Mouse (Mus musculus): ENCODE measurements around the gene Dag1.
"Not testable (repeated sequence)": the region's sequence is repeated elsewhere in the genome, so short reads cannot be mapped to it uniquely, and the experiment has no call there.

The Dag1 gene

DNA sequence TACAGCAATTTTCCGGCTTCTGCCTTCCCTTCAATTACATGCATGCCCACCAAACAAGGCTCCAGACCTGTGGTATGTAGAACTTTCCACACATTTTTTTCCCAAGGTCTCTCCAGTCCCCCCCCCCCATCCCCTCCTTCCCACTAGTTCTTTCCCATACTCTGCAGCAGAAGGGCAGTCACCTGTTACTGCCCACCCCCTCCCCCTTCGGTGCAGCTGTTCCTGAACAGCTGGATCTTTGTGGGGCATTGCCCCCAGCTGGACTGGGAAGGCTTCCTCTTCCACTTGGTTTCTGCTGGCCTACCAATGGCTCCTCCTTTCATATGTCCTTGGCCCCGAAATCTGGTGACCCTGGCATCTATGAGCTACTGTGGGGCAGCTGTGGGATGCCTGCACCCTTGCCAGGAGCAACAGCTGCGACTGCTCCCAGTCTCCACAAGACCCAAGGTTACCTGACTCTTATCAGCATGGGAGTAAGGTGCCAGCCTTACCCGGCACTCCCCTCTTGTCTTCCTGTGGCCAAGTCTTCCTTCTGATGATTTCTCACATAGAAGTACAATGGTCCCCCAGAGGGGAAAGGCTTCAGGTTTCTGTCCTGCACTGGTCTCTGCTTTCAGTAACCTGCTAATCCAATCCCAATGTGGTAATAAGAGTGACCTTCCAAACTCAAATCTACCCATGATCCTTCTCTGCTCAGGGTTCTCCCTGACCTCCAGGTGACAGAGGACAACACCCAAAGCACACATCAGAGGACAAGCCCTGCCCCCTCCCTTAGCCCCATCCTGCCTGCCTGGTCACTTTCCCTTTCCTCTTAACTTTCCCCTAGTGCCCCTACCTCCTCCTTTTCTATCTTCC lies 10.9 kb upstream of the Dag1 start:
- CTCF ChIA-PET: no interaction called here

DNA sequence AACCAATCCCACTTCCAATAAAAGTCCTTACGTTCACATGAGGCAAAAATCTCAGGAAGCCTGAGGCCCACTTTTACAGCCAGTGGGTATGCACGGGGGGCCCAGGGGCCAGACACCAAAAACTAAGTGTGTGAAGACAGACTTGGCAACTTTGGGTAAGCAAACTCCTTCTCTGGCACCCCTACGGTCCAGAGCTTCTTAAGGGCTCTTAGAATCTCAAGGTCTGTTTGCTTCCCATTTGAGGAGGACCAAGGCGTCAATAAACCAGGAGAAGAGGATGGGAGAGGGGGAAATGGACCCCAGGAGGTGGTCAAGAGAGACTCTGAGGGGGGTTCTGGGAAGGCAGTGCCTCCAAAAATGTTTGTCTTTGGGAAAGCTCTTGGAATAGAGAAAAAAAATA lies 9.7 kb upstream of the Dag1 start:
- CTCF ChIA-PET: no interaction called here

DNA sequence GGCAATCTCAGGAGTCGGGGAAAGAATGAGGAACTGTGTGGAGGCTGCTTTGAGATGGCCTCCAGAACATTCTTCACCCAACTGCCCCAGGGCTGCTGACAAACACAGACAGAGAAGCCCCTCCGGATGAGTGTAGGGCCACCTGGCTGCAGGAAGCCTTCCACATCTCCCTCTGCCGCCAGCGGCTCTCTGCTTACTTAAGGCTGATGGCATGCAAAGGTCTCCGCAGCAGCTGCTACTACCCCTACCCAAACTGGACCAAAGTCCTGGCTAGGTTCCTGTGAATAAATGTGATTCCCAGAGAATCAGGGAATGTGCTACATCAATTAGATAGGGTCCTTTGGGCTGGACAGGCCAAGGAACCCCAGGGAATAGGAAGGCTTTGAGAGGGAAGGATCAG lies 8.9 kb upstream of the Dag1 start:
- CTCF ChIA-PET: interaction anchor here (0.7 kb wide), 1 partner anchor 15 kb away, joined by 3 read pairs; no protein-coding TSS in a partner anchor

DNA sequence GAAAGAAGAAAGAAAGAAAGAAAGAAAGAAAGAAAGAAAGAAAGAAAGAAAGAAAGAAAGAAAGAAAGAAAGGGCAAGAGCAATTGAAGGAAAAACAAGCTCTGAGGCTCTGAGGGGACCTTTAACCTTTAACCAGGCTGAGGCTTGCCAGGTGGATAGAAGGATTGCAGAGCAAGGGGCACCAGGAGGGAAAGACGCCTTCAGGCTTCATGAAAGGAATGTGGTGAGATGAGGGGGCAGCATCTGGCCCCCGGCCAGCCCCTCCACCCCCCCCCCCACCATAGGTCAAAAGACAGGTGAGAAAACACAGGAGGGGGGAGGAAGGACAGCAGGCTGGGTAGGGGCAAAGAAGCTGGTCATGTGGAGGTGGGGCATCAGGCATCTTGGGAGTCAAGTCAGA lies 8.2 kb upstream of the Dag1 start:
- CTCF ChIA-PET: interaction anchor here (0.7 kb wide), 2 partner anchors 16 to 25 kb away, joined by 3 read pairs; no protein-coding TSS in a partner anchor

DNA sequence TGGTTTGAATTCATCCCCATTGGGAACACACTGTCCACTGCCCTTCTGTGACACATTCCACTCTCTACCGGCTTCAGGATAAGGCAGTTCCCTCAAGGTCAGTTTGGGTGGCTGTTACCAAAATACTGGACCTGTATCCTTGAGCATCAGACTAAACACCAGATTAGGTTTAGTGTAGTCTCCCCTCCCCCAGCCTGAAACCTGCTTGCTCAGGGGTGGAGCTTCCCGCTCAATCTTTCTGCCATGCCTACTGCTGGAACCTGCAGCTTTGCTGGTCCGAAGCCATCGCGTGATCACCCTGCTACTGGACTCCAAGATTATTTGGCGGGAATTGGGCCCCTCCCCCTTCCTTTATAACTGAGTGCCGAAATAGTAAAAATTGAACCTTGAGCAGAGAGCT lies 4.9 kb upstream of the Dag1 start:
- CTCF ChIA-PET: not testable (repeated sequence)

DNA sequence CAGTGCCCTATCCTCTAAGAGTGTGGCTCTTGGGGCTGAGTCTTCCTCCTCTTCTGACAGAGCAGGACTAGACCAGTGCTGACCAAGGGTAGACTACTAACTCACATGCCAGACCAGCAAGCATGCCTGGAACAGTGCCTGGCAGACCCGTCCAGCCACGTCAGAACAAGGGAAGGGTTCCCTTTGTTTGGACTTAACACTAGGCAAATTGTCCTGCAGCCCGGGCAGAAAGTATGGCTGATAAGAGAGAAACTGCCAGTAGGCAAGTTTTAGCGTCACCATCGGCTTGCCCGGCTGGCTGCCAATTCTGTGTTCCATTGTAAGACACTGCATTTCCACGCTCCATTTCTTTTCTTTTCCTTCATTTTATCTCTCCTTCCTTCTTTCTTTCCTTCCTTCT lies 3.9 kb upstream of the Dag1 start:
- CTCF ChIA-PET: no interaction called here

DNA sequence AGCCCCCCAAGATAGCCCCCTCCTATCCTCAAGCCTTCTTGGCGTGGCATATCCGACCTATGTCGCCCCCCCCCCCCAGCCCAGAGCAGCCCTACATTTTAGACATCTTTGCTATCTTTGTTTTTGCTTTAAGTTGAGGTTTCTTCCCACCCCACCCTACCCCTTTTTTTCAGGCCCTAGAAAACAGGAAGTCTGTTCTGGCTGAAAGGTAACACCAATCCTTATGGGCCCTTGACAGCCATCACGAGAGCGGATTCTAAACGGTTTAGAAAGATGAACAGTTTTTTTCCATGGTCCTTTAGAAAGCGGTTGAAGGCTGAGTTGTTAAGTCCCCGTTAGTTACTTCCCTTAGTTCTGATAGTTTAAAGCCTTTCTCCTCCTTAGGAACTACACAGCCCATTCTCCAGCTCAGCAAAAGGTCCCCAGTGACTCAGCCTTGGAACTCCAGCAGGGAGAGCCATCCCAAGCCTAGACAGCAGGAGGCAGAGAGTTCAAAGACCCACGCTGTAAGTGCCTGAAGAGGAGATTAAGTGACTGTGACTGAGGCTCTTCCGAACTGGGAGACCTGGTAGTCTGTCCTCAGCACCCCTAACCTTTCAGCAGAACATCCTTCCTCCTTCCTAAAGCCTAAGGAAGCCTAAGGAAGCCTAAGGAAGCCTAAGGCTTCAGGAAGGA lies 2.6 kb upstream of the Dag1 start:
- CTCF ChIA-PET: interaction anchor here (0.6 to 0.7 kb wide), 3 partner anchors 42 to 62 kb away, joined by 4 to 7 read pairs (median 7); no protein-coding TSS in a partner anchor

DNA sequence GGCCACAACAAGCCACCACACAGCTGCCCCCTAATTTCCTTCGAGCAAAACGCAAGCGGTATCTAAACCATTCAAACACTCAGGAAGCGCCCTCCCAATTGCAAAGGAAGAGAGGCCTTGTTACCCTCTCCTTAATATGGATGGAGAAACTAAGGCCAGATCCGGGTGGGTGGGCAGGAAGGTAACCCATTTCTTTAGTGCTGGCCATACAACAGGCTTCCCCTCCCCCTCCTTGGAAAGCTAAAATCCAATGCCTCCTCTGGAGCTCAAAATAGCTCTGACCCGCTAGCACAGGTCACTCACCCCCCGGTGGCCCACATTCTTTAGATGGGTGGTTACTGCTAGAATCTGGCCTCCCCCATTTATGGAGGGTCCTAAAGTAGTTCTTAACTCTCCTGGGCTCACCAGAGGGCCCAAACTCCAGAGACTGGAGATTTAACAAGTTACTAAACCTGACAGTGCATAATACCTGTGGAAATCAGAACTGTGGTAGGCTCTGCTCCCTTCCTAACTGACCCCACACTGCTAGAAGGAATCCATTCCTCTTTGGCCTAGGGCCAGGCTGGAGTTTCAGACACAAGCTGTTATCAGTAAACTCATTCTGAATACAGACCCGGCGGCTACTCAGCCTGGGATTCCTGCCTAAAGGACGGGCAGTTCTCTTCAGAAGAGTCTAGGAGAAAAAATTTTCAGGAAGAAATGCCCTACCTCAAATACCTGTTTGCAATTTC lies 598 bp upstream of the Dag1 start:
- CTCF ChIA-PET: no interaction called here

DNA sequence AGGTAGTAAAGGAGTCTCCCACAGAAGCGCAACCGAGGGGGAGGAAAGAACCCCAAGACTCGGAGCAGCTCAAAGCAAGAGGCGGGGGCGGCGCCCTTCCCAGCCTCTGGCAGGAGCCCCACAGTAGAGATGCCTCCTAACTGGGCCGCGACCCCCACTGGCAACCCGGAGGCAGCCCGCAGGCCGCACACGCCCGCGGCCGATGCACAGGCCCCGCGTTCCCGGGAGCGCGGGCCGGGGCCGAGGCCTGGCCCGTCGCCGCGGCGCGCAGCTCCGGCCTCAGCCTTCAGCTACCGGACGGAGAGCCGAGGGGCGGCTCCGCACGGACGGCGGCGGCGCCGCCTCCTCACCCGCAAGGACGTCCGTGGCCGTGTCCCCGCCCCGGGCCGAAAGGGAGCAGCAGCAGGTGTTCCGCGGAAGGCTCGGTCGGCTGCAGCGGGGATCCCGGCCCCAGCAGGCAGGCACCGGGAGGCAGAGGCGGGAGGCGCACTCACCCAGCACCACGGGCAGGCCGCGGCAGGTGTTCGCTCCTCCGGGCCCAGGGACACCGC lies 552 bp downstream of the Dag1 start:
- CTCF ChIA-PET: interaction anchor here (0.6 kb wide), 1 partner anchor 83 kb away, joined by 3 read pairs; no protein-coding TSS in a partner anchor

DNA sequence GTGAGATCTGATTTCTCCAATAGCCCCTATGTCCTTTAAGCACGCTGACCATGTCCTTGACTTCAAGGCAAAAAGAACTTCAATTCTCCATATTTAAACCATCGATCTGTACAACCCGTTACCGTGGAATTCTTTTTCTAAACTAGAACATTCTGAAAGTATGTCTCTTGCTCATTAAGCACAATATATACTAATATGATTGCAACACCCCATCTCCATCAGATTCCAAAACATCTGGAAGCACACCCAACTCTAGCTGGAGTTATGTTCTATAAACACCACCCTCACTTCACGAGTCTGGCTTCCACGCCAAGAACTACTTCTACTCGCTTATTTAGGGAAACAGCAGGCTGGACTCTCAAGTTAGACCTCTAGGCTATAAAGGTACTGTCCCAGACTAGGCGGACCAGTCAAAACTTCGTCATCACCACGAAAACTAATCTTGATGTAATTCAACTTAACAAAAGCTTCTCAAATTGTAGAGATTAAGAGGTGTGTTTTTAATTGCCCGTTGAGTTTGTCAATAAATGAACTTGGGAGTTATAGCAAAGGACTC lies 1.2 kb downstream of the Dag1 start:
- CTCF ChIA-PET: interaction anchor here (0.6 kb wide), 1 partner anchor 84 kb away, joined by 3 read pairs; no protein-coding TSS in a partner anchor

DNA sequence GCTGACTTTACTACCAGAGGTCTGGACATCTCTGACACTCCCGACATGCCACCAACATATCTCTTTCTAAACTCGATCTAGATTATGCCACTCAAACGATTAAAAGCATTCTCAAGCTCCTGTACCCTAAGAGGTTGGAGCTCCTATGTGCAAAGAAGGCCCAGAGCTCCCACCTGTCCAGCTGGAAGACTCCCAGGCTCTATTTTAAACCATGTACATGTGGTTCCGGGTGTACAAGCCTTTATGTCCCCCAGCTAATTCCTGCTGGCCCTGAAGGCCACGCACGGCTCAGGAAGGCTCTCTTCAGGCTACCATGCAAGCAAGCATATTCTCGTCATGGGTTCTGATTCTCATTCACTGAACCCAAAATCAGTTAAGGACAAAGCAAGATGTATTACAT lies 1.9 kb downstream of the Dag1 start:
- CTCF ChIA-PET: no interaction called here

DNA sequence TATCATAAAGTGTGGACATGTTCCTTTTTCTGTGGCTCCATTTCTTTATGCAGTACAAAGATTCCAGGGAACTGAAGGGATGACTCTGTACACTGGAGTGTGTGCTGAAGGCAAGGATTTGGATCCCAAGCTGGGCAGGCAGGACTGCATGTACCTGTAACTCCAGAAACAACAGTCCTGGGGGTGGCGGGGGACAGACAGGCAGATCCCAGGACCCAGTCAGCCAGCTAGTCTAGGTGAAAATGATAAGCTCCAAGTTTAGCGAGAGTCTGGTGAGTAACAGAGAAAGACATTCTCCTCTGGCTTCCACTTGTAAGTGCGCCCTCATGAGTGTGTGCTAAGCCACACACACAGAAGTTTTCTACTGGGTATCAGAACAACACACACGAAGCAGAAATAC lies 3.2 kb downstream of the Dag1 start:
- CTCF ChIA-PET: no interaction called here

DNA sequence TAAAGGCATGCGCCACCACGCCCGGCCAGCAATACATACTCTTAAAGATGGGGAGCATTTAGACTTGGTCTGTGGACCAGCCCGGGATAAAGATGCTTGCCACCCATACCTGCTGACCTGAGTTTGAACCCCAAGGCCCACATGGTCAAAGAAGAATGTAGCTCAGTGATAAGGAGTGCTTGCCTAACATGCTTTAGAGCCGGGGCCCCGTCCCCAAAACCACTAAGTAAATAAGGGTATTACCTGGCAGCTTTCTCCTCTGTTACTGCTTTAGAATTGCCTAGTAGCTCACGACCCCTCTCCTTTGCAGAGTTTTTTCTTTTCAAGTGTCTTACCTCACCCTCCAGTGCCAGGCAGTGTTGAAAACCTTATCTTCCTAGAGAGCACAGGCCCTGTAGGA lies 11.0 kb downstream of the Dag1 start:
- CTCF ChIA-PET: no interaction called here

DNA sequence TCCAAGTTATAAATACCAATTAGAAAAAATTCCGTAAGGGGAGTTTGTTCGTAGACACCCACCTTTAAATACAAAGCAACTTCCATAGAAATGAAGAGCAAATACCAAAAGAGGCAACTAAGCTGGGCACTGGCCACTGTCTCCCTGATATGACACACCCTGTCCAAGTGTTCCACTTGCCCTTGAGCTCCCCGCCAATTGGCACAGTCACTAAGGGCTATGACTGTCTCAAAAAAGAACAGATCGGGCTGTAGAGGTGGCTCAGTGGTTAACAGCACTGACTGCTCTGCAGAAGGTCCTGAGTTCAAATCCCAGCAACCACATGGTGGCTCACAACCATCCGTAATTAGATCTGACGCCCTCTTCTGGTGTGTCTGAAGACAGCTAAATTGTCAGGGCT lies 11.9 kb downstream of the Dag1 start:
- CTCF ChIA-PET: interaction anchor here (1.1 kb wide), 1 partner anchor 332 kb away, joined by 3 read pairs; no protein-coding TSS in a partner anchor

DNA sequence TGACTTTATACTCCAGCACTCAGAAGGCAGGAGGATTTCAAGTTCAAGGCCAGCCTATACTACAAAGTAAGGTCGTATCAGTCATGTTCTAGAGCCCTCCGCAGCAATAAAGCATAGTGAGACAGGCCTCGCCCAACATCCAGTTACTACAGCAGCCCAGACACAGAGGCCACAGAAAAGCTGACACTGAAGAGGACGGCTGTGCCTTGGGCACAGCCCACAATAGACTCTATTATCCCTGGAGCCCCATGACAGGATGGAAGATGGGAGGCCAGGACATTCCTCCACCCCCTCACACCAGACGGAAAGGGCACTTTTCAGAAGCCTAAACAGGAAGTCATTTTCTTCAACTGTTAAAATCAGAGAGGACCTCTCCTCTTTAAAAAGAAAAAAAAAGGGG lies 14.8 kb downstream of the Dag1 start:
- CTCF ChIA-PET: no interaction called here

DNA sequence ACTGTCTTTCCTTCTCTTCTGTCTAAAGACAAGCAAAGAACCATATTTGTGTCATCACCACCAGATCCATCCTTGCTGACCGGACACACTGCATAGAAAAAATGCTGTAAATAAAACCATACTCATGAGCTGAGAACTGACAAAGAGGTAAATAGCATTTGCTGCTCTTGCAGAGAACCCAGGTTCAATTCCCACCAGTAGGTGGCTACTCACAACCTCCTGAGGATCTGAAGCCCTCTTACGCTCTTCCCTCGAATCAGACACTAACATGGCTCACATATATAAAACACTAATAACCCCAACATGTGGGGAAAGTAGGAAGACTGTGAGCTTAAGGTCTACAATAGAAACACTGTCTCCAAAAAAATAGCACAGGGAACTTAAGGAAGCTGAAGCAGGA lies 18.8 kb downstream of the Dag1 start:
- CTCF ChIA-PET: no interaction called here

DNA sequence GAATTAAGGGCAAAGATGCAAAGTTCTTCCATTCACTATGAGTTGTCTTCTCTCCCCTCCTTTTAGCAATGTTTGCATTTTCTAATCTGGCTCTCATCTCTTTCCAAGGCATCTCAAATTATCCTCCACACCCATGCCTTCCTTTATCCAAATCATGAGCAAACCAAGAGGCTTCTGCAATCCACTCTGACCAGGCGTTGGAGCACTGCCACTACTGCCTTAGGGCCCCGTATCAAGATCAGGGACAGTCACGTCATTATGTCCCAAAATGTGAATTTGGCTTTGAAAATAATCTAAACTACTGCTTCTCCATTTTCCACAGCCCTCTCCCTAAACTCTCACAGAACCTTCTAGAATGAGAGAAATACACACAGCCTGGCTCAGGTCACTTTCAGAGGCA lies 19.2 kb downstream of the Dag1 start:
- CTCF ChIA-PET: no interaction called here

DNA sequence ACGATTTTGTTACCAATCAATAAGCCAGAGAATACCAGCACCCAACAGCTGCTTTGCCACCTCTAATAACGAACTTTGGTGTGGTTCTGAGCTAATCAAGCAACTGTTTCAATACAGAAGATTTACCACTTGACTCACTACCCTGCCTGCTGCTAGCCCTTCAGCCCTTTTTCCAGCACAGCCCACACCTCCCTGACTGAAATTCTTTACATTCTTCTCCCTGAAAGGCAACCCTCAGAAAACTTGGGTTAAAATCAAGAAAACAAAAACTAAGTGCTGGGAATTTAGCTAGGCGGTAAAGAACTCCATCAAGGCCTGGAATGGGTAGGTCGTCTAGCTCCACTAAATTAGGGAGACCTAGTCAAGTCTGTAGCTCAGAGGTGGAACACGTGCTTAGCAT lies 23.8 kb downstream of the Dag1 start:
- CTCF ChIA-PET: interaction anchor here (0.6 kb wide), 1 partner anchor 1693 kb away, joined by 6 read pairs; no protein-coding TSS in a partner anchor

DNA sequence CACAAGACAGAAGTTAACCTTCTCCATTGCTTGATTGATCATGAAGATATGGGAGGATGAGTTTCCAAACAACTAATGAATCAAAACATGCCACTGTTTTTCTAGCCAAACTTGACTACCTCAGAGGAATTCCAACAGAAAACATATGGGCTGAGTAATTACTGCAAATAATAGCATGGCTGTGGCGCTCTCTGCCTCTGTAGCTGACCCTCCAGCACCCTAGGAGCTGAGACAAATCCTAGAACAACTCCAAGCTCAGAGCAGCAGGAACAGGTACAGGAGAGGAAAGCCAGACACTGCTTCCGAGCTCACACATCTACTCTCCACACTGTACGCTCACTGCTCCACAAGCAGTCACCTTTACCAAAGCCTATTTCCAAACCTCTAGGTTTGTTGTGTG lies 24.9 kb downstream of the Dag1 start:
- CTCF ChIA-PET: no interaction called here

DNA sequence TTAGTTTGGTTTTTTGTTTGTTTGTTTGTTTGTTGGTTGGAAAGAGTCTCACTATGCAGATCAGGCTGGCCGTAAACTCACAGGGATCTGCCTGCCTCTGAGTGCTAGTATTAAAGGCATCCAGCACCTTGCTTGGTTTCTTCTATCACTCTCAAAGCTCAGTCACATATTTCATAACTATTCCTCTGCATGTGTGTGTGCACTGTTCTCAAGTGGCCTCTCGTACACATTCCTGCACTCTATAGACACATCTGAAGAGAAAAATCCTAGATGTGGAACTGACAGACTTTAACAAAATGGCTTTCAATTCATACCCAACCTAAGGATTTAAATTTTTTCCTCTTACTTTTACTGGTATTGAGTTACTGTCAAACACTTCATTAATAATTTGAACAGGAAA lies 25.4 kb downstream of the Dag1 start:
- CTCF ChIA-PET: no interaction called here

DNA sequence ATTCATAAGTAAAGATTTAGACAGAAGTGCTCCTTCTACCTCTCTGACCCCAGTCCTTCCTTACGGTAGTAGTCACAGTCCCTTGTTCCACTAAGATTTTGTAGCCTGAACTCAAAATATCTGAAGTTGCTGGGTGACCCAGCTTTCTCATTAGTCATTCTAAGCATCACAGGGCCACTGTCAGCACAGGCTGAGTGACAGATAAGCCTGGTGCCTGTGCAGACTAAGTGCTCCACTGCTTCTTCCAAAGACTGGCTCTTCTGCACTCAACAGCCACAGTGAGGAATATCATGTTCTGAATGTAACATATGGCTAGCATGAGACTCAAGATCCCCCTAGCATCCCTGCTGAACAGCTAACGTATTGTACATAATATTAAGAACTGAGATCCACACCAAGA lies 29.1 kb downstream of the Dag1 start:
- CTCF ChIA-PET: no interaction called here

DNA sequence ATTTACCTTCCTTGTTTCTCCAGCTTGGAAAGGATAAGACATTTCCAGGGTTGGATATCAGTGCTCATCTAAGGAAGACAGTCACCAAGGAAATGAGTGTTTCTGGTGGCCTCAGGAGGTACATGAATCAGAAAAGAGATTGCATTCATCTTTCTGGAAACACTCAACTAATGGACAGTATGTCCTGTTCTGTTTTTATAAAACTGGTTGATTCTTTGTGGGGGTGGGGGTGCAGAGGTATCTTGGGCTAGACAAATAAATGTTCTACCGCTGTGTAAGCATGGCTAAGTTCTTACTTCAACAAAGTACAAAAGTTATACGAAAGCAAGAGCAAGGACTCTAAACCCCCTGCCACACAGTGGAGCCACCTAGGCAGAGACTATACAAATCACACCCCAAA lies 30.9 kb downstream of the Dag1 start:
- CTCF ChIA-PET: no interaction called here

Measured in spleen, embryonic (tissue).